Mouse (Mus musculus): ENCODE results near the gene Foxa2. TPM values are rescaled to one million over a fixed set of nuclear protein-coding genes. Genes with fewer than 3 reads are reported as not detected.

Gene Foxa2
- polyA plus RNA-seq, 1 experiment from 2014 or later = 0.15 TPM

DNA sequence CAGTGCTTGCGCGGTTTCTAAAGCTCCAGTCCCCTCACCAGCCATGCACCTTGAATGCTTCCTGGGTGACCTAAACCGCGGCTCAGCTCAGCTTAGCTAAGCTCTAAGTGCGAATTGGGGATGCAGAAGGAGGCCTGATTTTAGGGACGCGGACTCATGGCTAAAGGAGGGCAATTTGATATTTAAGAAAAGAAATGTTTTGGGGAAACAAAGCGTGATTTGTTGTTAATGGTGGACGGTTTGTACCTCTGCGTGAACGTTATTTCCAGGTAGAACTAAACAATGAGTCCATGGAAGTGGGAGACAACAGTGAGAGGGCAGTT lies 16.2 kb downstream of the Foxa2 start:
- under 1% methylated on average over 11 of the region's 11 CpGs for WGBS
- H3K27me3 ChIP-seq (ENCODE audit: control insufficient read depth, insufficient read depth, low read length) = peaks cover 89% of the 10 kb centered on the region
- no peaks in the 10 kb centered on the region for H3K4me1 ChIP-seq (replicated peaks; ENCODE audit: control insufficient read depth, insufficient read depth, low read length)
- H3K9ac ChIP-seq (ENCODE audit: low read length) = no peak overlapping the region
- H3K9me3 ChIP-seq (ENCODE audit: control insufficient read depth, low read length) = no peaks in the 10 kb centered on the region
- H3K4me2 ChIP-seq (ENCODE audit: low read depth, low read length, severe bottlenecking) = no peak overlapping the region
- no peaks in the 10 kb centered on the region for H3K36me3 ChIP-seq (ENCODE audit: control insufficient read depth, insufficient read depth, low read length)
- ATAC-seq (replicated peaks; ENCODE audit: low FRiP score) (no peak), DNase-seq (ENCODE audit: low spot score) (no peak)
- H3K4me3 ChIP-seq (ENCODE audit: low read depth, low read length) = no peak overlapping the region
- H3K27ac ChIP-seq (ENCODE audit: low read depth, low read length) = no peak overlapping the region

- H3K4me3 ChIP-seq (ENCODE audit: low read depth, low read length) = no peak overlapping the region
- no peaks in the 10 kb centered on the region for H3K9me3 ChIP-seq (ENCODE audit: control insufficient read depth, low read length)
- no peaks in the 10 kb centered on the region for H3K36me3 ChIP-seq (ENCODE audit: control insufficient read depth, insufficient read depth, low read length)
- 2% methylated on average over 21 of the region's 21 CpGs for WGBS
- H3K4me1 ChIP-seq (replicated peaks; ENCODE audit: control insufficient read depth, insufficient read depth, low read length) = no peaks in the 10 kb centered on the region
- no peak overlapping the region for H3K4me2 ChIP-seq (ENCODE audit: low read depth, low read length, severe bottlenecking)
- no peak overlapping the region for H3K9ac ChIP-seq (ENCODE audit: low read length)
- peak; percentile 59 for DNase-seq (ENCODE audit: low spot score)
- H3K27ac ChIP-seq (ENCODE audit: low read depth, low read length) = no peak overlapping the region
- ATAC-seq (replicated peaks; ENCODE audit: low FRiP score) = 0 out of 2 replicates have a peak, but pooled peaks have one; percentile 47
- peaks cover 89% of the 10 kb centered on the region for H3K27me3 ChIP-seq (ENCODE audit: control insufficient read depth, insufficient read depth, low read length)
These were observed 16.8 kb downstream of the Foxa2 start for GRCm38 (mm10) chr2:148029751-148030612.

GRCm38 (mm10) chr2:148029050-148029608 lies 17.6 kb downstream of the Foxa2 start:
- Histone ChIP-seq H3K4me1 (replicated peaks; ENCODE audit: control insufficient read depth, insufficient read depth, low read length) (no peaks in the 10 kb centered on the region), H3K9ac (ENCODE audit: low read length) (no peak overlapping the region), H3K4me3 (ENCODE audit: low read depth, low read length) (no peak overlapping the region), H3K36me3 (ENCODE audit: control insufficient read depth, insufficient read depth, low read length) (no peaks in the 10 kb centered on the region), H3K9me3 (ENCODE audit: control insufficient read depth, low read length) (no peaks in the 10 kb centered on the region), H3K4me2 (ENCODE audit: low read depth, low read length, severe bottlenecking) (no peak overlapping the region), H3K27ac (ENCODE audit: low read depth, low read length) (no peak overlapping the region), H3K27me3 (ENCODE audit: control insufficient read depth, insufficient read depth, low read length) (peaks cover 89% of the 10 kb centered on the region)
- no peak for DNase-seq (ENCODE audit: low spot score)
- ATAC-seq (replicated peaks; ENCODE audit: low FRiP score) = no peak
- 10% methylated on average over 9 of the region's 9 CpGs for WGBS

GRCm38 (mm10) chr2:148026366-148026765 lies 20.4 kb downstream of the Foxa2 start:
- Histone ChIP-seq H3K4me1 (replicated peaks; ENCODE audit: control insufficient read depth, insufficient read depth, low read length) (0 out of 2 replicates have a peak, but pooled peaks cover 3% of the 10 kb centered on the region), H3K4me3 (ENCODE audit: low read depth, low read length) (no peak overlapping the region), H3K36me3 (ENCODE audit: control insufficient read depth, insufficient read depth, low read length) (no peaks in the 10 kb centered on the region), H3K4me2 (ENCODE audit: low read depth, low read length, severe bottlenecking) (no peak overlapping the region), H3K27me3 (ENCODE audit: control insufficient read depth, insufficient read depth, low read length) (peaks cover 93% of the 10 kb centered on the region), H3K27ac (ENCODE audit: low read depth, low read length) (no peak overlapping the region), H3K9ac (ENCODE audit: low read length) (no peak overlapping the region), H3K9me3 (ENCODE audit: control insufficient read depth, low read length) (no peaks in the 10 kb centered on the region)
- DNase-seq (ENCODE audit: low spot score) (no peak), ATAC-seq (replicated peaks; ENCODE audit: low FRiP score) (no peak)
- 70% methylated on average over 1 of the region's 1 CpGs for WGBS

DNA sequence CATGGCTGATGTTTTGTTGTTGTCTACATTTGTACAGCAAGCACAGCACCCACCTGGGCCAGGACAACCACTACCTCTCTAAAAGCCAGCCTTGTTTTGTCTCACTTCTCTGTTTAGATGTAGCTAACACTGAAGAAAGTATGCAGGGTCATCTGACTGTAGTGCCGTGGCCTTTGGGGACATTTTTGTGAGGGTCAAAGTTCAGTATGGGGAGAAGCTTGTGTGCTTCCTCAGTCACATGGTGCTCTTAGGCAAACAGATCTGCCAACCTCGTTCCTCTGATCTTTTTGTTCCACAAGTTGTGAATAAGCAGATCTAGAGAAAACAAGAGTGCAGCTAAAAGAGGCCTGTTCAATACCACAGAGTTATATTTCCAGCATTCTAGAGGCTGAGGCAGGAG lies 21.3 kb downstream of the Foxa2 start:
- H3K36me3 ChIP-seq (ENCODE audit: control insufficient read depth, insufficient read depth, low read length) = no peaks in the 10 kb centered on the region
- H3K27ac ChIP-seq (ENCODE audit: low read depth, low read length) = no peak overlapping the region
- no peak overlapping the region for H3K4me3 ChIP-seq (ENCODE audit: low read depth, low read length)
- no peaks in the 10 kb centered on the region for H3K9me3 ChIP-seq (ENCODE audit: control insufficient read depth, low read length)
- 35% methylated on average over 2 of the region's 2 CpGs for WGBS
- 0 out of 2 replicates have a peak, but pooled peaks cover 3% of the 10 kb centered on the region for H3K4me1 ChIP-seq (replicated peaks; ENCODE audit: control insufficient read depth, insufficient read depth, low read length)
- DNase-seq (ENCODE audit: low spot score) = no peak
- ATAC-seq (replicated peaks; ENCODE audit: low FRiP score) = no peak
- no peak overlapping the region for H3K4me2 ChIP-seq (ENCODE audit: low read depth, low read length, severe bottlenecking)
- H3K27me3 ChIP-seq (ENCODE audit: control insufficient read depth, insufficient read depth, low read length) = peaks cover 91% of the 10 kb centered on the region
- H3K9ac ChIP-seq (ENCODE audit: low read length) = no peak overlapping the region

DNA sequence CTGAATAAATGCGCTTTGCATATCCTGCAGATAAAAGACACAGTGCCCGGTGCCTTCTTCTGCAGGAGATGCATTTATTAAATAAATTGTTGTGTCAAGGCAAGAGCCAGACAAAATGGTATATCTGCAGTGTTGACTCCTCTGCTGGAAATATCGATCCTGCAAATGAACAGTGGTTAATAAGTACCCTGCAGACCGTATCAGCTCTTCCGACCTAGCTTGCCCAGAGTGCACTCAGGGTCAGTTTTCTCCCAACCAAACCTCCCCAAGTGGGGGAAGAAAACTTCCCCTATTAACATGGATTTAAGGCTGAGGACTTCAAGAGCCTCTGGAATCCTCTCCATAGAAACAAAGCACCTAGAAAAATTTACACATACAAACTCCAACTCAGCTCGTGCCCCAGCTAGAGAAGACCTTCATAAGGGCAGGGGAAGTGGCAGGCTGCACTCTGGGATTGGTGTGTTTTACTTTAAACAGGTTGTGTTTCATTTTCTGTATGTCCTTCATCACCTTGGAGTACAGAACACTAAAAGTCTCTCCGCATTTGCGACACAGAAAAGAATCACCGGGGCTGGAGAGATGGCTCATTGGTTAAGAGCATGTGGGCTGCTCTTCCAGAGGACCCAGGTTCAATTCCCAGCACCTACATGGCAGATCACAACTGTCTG lies 22.4 kb downstream of the Foxa2 start:
- ATAC-seq (replicated peaks; ENCODE audit: low FRiP score) (no peak), DNase-seq (ENCODE audit: low spot score) (no peak)
- no peak overlapping the region for H3K4me2 ChIP-seq (ENCODE audit: low read depth, low read length, severe bottlenecking)
- H3K9ac ChIP-seq (ENCODE audit: low read length) = no peak overlapping the region
- no peaks in the 10 kb centered on the region for H3K9me3 ChIP-seq (ENCODE audit: control insufficient read depth, low read length)
- peaks cover 88% of the 10 kb centered on the region for H3K27me3 ChIP-seq (ENCODE audit: control insufficient read depth, insufficient read depth, low read length)
- H3K36me3 ChIP-seq (ENCODE audit: control insufficient read depth, insufficient read depth, low read length) = no peaks in the 10 kb centered on the region
- no peak overlapping the region for H3K27ac ChIP-seq (ENCODE audit: low read depth, low read length)
- H3K4me3 ChIP-seq (ENCODE audit: low read depth, low read length) = no peak overlapping the region
- 63% methylated on average over 9 of the region's 9 CpGs for WGBS
- H3K4me1 ChIP-seq (replicated peaks; ENCODE audit: control insufficient read depth, insufficient read depth, low read length) = 0 out of 2 replicates have a peak, but pooled peaks cover 3% of the 10 kb centered on the region

DNA sequence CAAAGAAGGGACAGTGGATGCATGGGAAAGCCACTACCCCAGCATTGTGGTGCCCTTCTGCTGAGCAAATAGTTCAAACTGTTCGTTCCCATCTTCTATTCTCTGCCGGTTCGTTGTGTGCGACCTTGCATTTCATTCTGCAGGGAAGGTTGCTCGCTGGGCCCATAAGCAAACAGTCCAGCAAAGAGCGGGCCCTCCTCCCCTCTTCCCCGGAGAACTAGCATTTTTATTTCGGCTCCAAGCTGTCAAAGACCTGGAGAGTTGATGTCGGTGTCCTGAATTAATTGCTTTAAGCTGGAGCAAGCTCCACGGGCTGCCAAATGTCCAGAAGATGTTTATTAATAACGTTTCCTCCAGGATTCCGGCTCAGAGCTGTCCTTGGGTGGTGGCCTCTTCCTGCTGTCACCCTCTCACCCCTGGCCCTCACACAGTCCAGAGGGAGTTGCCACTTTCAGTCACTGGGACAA lies 23.4 kb downstream of the Foxa2 start:
- 4% methylated on average over 12 of the region's 12 CpGs for WGBS
- Histone ChIP-seq H3K9me3 (ENCODE audit: control insufficient read depth, low read length) (no peaks in the 10 kb centered on the region), H3K36me3 (ENCODE audit: control insufficient read depth, insufficient read depth, low read length) (no peaks in the 10 kb centered on the region), H3K9ac (ENCODE audit: low read length) (no peak overlapping the region), H3K4me3 (ENCODE audit: low read depth, low read length) (no peak overlapping the region), H3K27me3 (ENCODE audit: control insufficient read depth, insufficient read depth, low read length) (peaks cover 85% of the 10 kb centered on the region), H3K4me1 (replicated peaks; ENCODE audit: control insufficient read depth, insufficient read depth, low read length) (0 out of 2 replicates have a peak, but pooled peaks cover 3% of the 10 kb centered on the region), H3K4me2 (ENCODE audit: low read depth, low read length, severe bottlenecking) (no peak overlapping the region), H3K27ac (ENCODE audit: low read depth, low read length) (no peak overlapping the region)
- ATAC-seq (replicated peaks; ENCODE audit: low FRiP score) = 0 out of 2 replicates have a peak, but pooled peaks have one; percentile 23
- DNase-seq (ENCODE audit: low spot score) = peak; percentile 52

DNA sequence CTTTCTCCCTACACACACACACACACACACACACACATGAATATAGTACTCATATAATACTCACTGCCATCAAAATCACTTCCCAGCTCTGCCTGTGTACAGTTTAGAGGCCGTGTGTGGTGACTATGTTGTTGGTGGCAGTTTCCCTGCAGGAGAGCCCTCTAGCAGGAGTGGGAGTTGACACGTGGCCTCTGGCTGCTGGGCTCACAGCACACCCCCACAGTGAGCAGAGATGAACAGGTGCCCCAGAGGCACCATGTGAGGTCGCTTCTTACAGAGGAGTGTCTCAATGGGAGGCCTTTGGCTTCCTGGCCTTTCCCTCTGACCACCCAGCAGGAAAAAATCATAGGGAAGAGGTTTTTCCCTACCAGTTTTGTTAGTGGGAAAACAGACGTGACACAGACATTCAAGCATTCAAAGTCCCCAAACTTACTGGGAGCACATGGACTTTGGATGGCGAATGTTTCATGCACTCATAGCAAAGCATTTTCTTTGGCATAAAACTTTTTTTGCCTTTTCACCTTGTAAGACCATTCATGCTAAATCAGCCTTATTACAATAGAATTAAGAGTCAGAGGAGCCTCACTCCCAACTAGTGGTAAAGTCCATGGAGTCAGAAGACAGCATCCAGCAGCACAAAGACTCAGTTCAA lies 24.7 kb downstream of the Foxa2 start:
- no peak overlapping the region for H3K9ac ChIP-seq (ENCODE audit: low read length)
- no peaks in the 10 kb centered on the region for H3K36me3 ChIP-seq (ENCODE audit: control insufficient read depth, insufficient read depth, low read length)
- no peak for ATAC-seq (replicated peaks; ENCODE audit: low FRiP score)
- 0 out of 2 replicates have a peak, but pooled peaks cover 3% of the 10 kb centered on the region for H3K4me1 ChIP-seq (replicated peaks; ENCODE audit: control insufficient read depth, insufficient read depth, low read length)
- DNase-seq (ENCODE audit: low spot score) = no peak
- WGBS = 2% methylated on average over 5 of the region's 5 CpGs
- no peak overlapping the region for H3K27ac ChIP-seq (ENCODE audit: low read depth, low read length)
- no peak overlapping the region for H3K4me3 ChIP-seq (ENCODE audit: low read depth, low read length)
- H3K27me3 ChIP-seq (ENCODE audit: control insufficient read depth, insufficient read depth, low read length) = peaks cover 76% of the 10 kb centered on the region
- H3K4me2 ChIP-seq (ENCODE audit: low read depth, low read length, severe bottlenecking) = no peak overlapping the region
- H3K9me3 ChIP-seq (ENCODE audit: control insufficient read depth, low read length) = no peaks in the 10 kb centered on the region

Measured in forebrain, embryonic 11.5 days (tissue).